Mouse (Mus musculus) liver, adult 2 months (tissue): ENCODE results near the gene Stxbp6. TPM values are rescaled to one million over a fixed set of nuclear protein-coding genes. Genes with fewer than 3 reads are reported as not detected.

Experiments
- DNase-seq: peaks from one replicate; pipeline ENCODE4 v3.0.0-alpha.2; 2011; ENCODE audit warnings: low read depth, low spot score; ENCODE audit errors: extremely low read depth
- H3K27ac ChIP-seq: fragments of 200-500 bp; replicated peaks from 2 replicates; pipeline ENCODE4 v1.5.1; 2012; ENCODE audit warnings: low read depth, mild to moderate bottlenecking, control low read depth, inconsistent platforms, low read length; ENCODE audit not compliant: insufficient read depth
- H3K27me3 ChIP-seq: fragments of 200-500 bp; 2 replicates; pipeline ENCODE4 v1.6.1; 2012; ENCODE audit warnings: mild to moderate bottlenecking, moderate library complexity, low read length, inconsistent platforms; ENCODE audit not compliant: control insufficient read depth, insufficient read depth
- H3K36me3 ChIP-seq: fragments of 200-500 bp; 2 replicates; pipeline ENCODE4 v1.6.1; 2012; ENCODE audit warnings: low read length, inconsistent platforms; ENCODE audit not compliant: control insufficient read depth, insufficient read depth
- H3K4me1 ChIP-seq: fragments of 200-500 bp; 2 replicates; pipeline ENCODE4 v1.6.1; 2011; ENCODE audit warnings: low read length; ENCODE audit not compliant: control insufficient read depth, insufficient read depth
- H3K4me3 ChIP-seq: fragments of 200-500 bp; 2 replicates; pipeline ENCODE4 v1.5.1; 2011; ENCODE audit warnings: low read depth, mild to moderate bottlenecking, control low read depth, low read length, moderate library complexity; ENCODE audit not compliant: insufficient read depth
- H3K79me2 ChIP-seq: fragments of 200-500 bp; 2 replicates; pipeline ENCODE4 v1.6.1; 2012; ENCODE audit warnings: inconsistent platforms, mild to moderate bottlenecking, low read length, moderate library complexity; ENCODE audit not compliant: control insufficient read depth, insufficient read depth
- H3K9ac ChIP-seq: fragments of 200-500 bp; 2 replicates; pipeline ENCODE4 v1.6.1; 2012; ENCODE audit warnings: low read depth, mild to moderate bottlenecking, control low read depth, inconsistent platforms, low read length
- CTCF ChIP-seq: fragments of 200-500 bp; IDR thresholded peaks from 2 replicates; pipeline ENCODE4 v1.5.1; 2011; ENCODE audit warnings: low read depth, low read length, control low read depth
- POLR2A ChIP-seq: fragments of 200-500 bp; IDR thresholded peaks from 2 replicates; pipeline ENCODE4 v1.6.1; 2011; ENCODE audit warnings: low read length, control low read depth; ENCODE audit not compliant: insufficient read depth; ENCODE audit errors: extremely low read depth
- WGBS: fragments of 180-500 bp; shearing (Covaris S2); methylation state at CpG from one replicate; pipeline ENCODE4 v1.1.7; 2018; 5-methylcytosine and 5-hydroxymethylcytosine counted together
- polyA plus RNA-seq: library from polyadenylated mRNA; depleted of rRNA; stranded (reverse); fragments of >200 nt; gene quantifications from 2 replicates; pipeline ENCODE4 v1.2.3, GENCODE M21; 2012
- total RNA-seq: library from RNA; depleted of rRNA; stranded (reverse); fragments of >200 nt; gene quantifications from 2 replicates; pipeline ENCODE4 v1.2.3, GENCODE M21; 2014

Gene Stxbp6
- total and polyA plus RNA-seq, 2 experiments, result 4.6 to 8.5 TPM

GRCm38 (mm10) chr12:45006569-45006968 is 67.9 kb downstream of the Stxbp6 start:
- Histone ChIP-seq H3K36me3 (no peaks in the 10 kb centered on the region), H3K4me3 (no peak overlapping the region), H3K4me1 (no peaks in the 10 kb centered on the region), H3K27me3 (no peaks in the 10 kb centered on the region), H3K27ac (no peak overlapping the region), H3K79me2 (no peaks in the 10 kb centered on the region; the same call in 1 of the 2 replicates), H3K9ac (no peak overlapping the region)
- WGBS, result 75% methylated on average over 2 of the region's 2 CpGs
- no peak for DNase-seq
- TF ChIP-seq POLR2A, result no peak
- no peak for TF ChIP-seq CTCF

- H3K36me3 ChIP-seq, result no peaks in the 10 kb centered on the region
- no peak overlapping the region for H3K9ac ChIP-seq
- H3K4me1 ChIP-seq, result no peaks in the 10 kb centered on the region
- no peak for DNase-seq
- no peaks in the 10 kb centered on the region for H3K27me3 ChIP-seq
- no peaks in the 10 kb centered on the region; the same call in 1 of the 2 replicates for H3K79me2 ChIP-seq
- H3K4me3 ChIP-seq, result no peak overlapping the region
- 83% methylated on average over 4 of the region's 4 CpGs for WGBS
- TF ChIP-seq CTCF, result no peak
- no peak overlapping the region for H3K27ac ChIP-seq
These were observed 68.5 kb downstream of the Stxbp6 start for GRCm38 (mm10) chr12:45006049-45006448.

GRCm38 (mm10) chr12:45001996-45002395 is 72.5 kb downstream of the Stxbp6 start:
- no peak overlapping the region for H3K4me3 ChIP-seq
- WGBS, result 81% methylated on average over 1 of the region's 1 CpGs
- no peaks in the 10 kb centered on the region for H3K36me3 ChIP-seq
- peaks cover 1% of the 10 kb centered on the region; the same call in 1 of the 2 replicates for H3K4me1 ChIP-seq
- H3K79me2 ChIP-seq, result no peaks in the 10 kb centered on the region; the same call in 1 of the 2 replicates
- TF ChIP-seq POLR2A (no peak), CTCF (no peak)
- no peak overlapping the region for H3K27ac ChIP-seq
- no peak overlapping the region for H3K9ac ChIP-seq
- no peak for DNase-seq
- no peaks in the 10 kb centered on the region for H3K27me3 ChIP-seq

GRCm38 (mm10) chr12:44997422-44997821 is 77.1 kb downstream of the Stxbp6 start:
- WGBS, result 68% methylated on average over 4 of the region's 4 CpGs

GRCm38 (mm10) chr12:44996897-44997296 is 77.6 kb downstream of the Stxbp6 start:
- H3K79me2 ChIP-seq, result peaks cover 2% of the 10 kb centered on the region; the same call in 1 of the 2 replicates
- no peaks in the 10 kb centered on the region for H3K36me3 ChIP-seq
- peaks cover 2% of the 10 kb centered on the region; the same call in 1 of the 2 replicates for H3K4me1 ChIP-seq
- TF ChIP-seq POLR2A (no peak), CTCF (no peak)
- H3K4me3 ChIP-seq, result no peak overlapping the region
- no peak overlapping the region for H3K9ac ChIP-seq
- H3K27ac ChIP-seq, result no peak overlapping the region
- no peaks in the 10 kb centered on the region for H3K27me3 ChIP-seq
- peak; percentile 85 for DNase-seq
- 23% methylated on average over 3 of the region's 3 CpGs for WGBS

More at GRCm38 (mm10) chr12:44997422-44997821, 77.1 kb downstream of the Stxbp6 start:
- TF ChIP-seq POLR2A (no peak), CTCF (no peak)
- DNase-seq, result no peak
- H3K4me1 ChIP-seq, result peaks cover 2% of the 10 kb centered on the region; the same call in 1 of the 2 replicates
- no peak overlapping the region for H3K4me3 ChIP-seq
- no peak overlapping the region for H3K9ac ChIP-seq
- no peak overlapping the region for H3K27ac ChIP-seq
- H3K27me3 ChIP-seq, result no peaks in the 10 kb centered on the region
- peaks cover 2% of the 10 kb centered on the region; the same call in 1 of the 2 replicates for H3K79me2 ChIP-seq
- H3K36me3 ChIP-seq, result no peaks in the 10 kb centered on the region

- Histone ChIP-seq H3K4me1 (peaks cover 2% of the 10 kb centered on the region; the same call in 1 of the 2 replicates), H3K27me3 (no peaks in the 10 kb centered on the region), H3K36me3 (no peaks in the 10 kb centered on the region), H3K79me2 (peaks cover 2% of the 10 kb centered on the region; the same call in 1 of the 2 replicates), H3K4me3 (no peak overlapping the region), H3K27ac (no peak overlapping the region), H3K9ac (no peak overlapping the region)
- TF ChIP-seq POLR2A (no peak), CTCF (no peak)
- WGBS, result 22% methylated on average over 2 of the region's 2 CpGs
- peak; percentile 79 for DNase-seq
These were observed 78.2 kb downstream of the Stxbp6 start for GRCm38 (mm10) chr12:44996274-44996673.
